Mouse (Mus musculus) C2C12 (cell line): ENCODE data around the gene Frmd6. TPM values are rescaled to one million over a fixed set of nuclear protein-coding genes. Genes with fewer than 3 reads are reported as not detected.

Experiments used
- H3K27me3 ChIP-seq: one replicate; pipeline ENCODE4 v1.6.1; 2011; ENCODE audit not compliant: control insufficient read depth, insufficient read depth, insufficient read length
- H3K36me3 ChIP-seq: one replicate; pipeline ENCODE4 v1.6.1; 2011; ENCODE audit not compliant: control insufficient read depth, insufficient read depth
- H3K4me3 ChIP-seq: one replicate; pipeline ENCODE4 v1.5.1; 2011; ENCODE audit warnings: mild to moderate bottlenecking, control low read depth; ENCODE audit not compliant: poor library complexity, insufficient read depth, severe bottlenecking
- H3K79me2 ChIP-seq: one replicate; pipeline ENCODE4 v1.6.1; 2011; ENCODE audit not compliant: control insufficient read depth, insufficient read depth
- H3K79me3 ChIP-seq: one replicate; pipeline ENCODE4 v1.6.1; 2011; ENCODE audit warnings: low read depth, control low read depth
- H3ac ChIP-seq: one replicate; pipeline ENCODE3; 2011; ENCODE audit warnings: low read depth; ENCODE audit not compliant: control insufficient read depth, insufficient read length
- CEBPB ChIP-seq: IDR thresholded peaks from one replicate; pipeline ENCODE4 v1.6.1; 2011; ENCODE audit warnings: low read depth, mild to moderate bottlenecking, control low read depth, moderate library complexity
- CTCF ChIP-seq: IDR thresholded peaks from one replicate; pipeline ENCODE4 v1.5.1; 2011; ENCODE audit not compliant: control insufficient read depth, insufficient read depth, insufficient read length
- FOSL1 ChIP-seq: IDR thresholded peaks from one replicate; pipeline ENCODE4 v1.8.0; 2011; ENCODE audit warnings: mild to moderate bottlenecking, low read length; ENCODE audit not compliant: poor library complexity, insufficient read depth, severe bottlenecking
- MAX ChIP-seq: IDR thresholded peaks from one replicate; pipeline ENCODE4 v1.6.1; 2011; ENCODE audit warnings: mild to moderate bottlenecking, control low read depth
- MYOD1 ChIP-seq: IDR thresholded peaks from one replicate; pipeline ENCODE4 v1.6.1; 2011; ENCODE audit warnings: low read depth; ENCODE audit not compliant: control insufficient read depth, insufficient read length
- MYOG ChIP-seq: IDR thresholded peaks from one replicate; pipeline ENCODE4 v1.6.1; 2011; ENCODE audit not compliant: control insufficient read depth, insufficient read length; ENCODE audit errors: extremely low read depth
- USF1 ChIP-seq: IDR thresholded peaks from one replicate; pipeline ENCODE4 v1.6.1; 2011; ENCODE audit warnings: low read depth, mild to moderate bottlenecking, control low read depth, moderate library complexity
- long read RNA-seq, 2 experiments: library from polyadenylated mRNA; unstranded; transcript quantifications; one replicate each; pipeline ENCODE4 v2.0.0; 2019 to 2020
- polyA plus RNA-seq: library from polyadenylated mRNA; unstranded; fragments of >200 nt; fragmentation: generic; extraction: Trizol; gene quantifications from one replicate; pipeline ENCODE4 v1.2.1, GENCODE M21; 2012; ENCODE audit warnings: missing spikeins

The Frmd6 gene
- 29.2 TPM for polyA plus RNA-seq
- long read RNA-seq, experiment 1, full-length matches to known transcripts, result 6 of 32 reads
- long read RNA-seq, experiment 1, partial matches to known transcripts, result 11 of 32 reads
- long read RNA-seq, experiment 1, other reads (novel, unspliced or antisense), result 15 of 32 reads
- long read RNA-seq, experiment 2, full-length matches to known transcripts, result 277 of 1,028 reads
- long read RNA-seq, experiment 2, partial matches to known transcripts, result 58 of 1,028 reads
- long read RNA-seq, experiment 2, other reads (novel, unspliced or antisense), result 693 of 1,028 reads

DNA sequence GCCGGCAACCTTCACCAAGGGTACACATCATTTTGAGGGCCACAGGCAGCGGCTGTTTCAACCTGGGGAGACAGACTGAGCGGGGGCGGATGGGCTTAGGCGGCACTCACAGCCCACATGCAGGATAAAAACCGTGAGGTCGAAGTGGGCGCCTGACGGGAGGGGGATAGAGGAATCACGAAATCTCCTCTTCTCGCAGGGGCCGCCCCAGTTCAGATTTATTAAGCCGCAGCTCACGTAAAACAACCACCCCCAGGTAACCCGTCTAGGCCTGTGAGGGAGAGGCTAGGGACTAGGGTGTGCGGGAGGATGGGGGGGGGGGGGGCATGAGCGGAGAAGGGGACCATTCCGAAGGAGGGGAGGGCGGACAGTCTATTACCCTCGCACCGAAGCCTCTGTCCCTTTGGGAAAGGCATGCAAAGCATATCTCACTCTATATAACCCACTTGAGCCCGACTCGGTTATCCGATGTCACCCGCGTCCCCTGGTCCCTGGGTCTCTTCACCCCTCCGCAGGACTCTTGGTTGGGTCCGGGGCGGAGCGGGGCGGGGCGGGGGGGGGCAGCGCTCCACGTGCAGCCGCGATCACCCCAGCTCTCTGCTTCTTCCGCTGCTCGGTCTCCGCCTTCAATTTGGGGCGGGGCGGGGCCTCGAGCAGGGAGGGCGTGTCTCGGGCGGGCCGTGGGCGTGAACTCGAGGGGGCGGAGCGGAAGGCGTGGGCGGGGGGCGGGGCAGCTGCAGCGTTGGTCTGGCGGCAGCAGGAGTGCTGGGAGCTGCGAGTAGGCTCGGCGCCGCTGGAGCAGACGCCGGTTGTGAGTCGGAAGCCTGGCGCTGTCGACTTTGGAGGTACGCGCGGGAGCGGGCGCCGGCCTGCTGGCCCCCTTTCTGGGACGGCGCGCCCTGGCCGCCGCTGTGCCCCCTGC is at the start of gene Frmd6:
Frmd6 (plus strand) TSS at position 786 of the 922 bp plus-strand sequence.
- TF ChIP-seq MAX, result no peak
- TF ChIP-seq CTCF, result peak; percentile 75
- Histone ChIP-seq H3K79me2 (peaks cover 45% of the 10 kb centered on the region), H3ac (peak within 1 kb of the TSS; percentile 90), H3K4me3 (peak within 1 kb of the TSS; percentile 74), H3K79me3 (peaks cover 41% of the 10 kb centered on the region), H3K27me3 (no peaks in the 10 kb centered on the region), H3K36me3 (peaks cover 6% of the 10 kb centered on the region)

- Histone ChIP-seq H3K4me3 (no peak overlapping the region), H3K79me2 (no peaks in the 10 kb centered on the region), H3K36me3 (no peaks in the 10 kb centered on the region), H3K27me3 (no peaks in the 10 kb centered on the region), H3K79me3 (no peaks in the 10 kb centered on the region), H3ac (no peak overlapping the region)
- no peak for TF ChIP-seq USF1
- no peak for TF ChIP-seq CTCF
- TF ChIP-seq FOSL1, result no peak
- no peak for TF ChIP-seq MYOG
- TF ChIP-seq CEBPB, result no peak
- TF ChIP-seq MYOD1, result no peak
- no peak for TF ChIP-seq MAX
These were observed 49.7 kb upstream of the Frmd6 start for GRCm38 (mm10) chr12:70775609-70776008.

DNA sequence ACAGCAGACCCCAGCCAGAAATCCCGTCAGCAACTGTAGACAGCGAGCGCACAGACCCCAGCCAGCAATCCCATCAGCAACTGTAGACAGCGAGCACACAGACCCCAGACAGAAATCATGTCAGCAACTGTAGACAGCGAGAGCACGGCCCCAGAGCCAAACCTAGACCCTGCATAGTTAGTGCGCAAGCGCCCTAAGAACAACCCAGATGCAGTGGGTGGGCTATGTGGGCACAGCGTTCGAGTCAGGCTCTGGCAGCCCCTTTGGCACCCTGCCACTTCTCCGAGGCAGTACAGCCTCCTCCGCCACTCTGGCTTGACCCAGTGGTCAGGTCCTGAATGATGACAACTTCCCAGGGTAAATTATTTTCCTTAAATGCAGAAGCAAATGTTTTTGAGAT is 48.6 kb upstream of the Frmd6 start:
- Histone ChIP-seq H3K79me3 (no peaks in the 10 kb centered on the region), H3ac (no peak overlapping the region), H3K36me3 (no peaks in the 10 kb centered on the region), H3K79me2 (no peaks in the 10 kb centered on the region), H3K4me3 (no peak overlapping the region), H3K27me3 (no peaks in the 10 kb centered on the region)
- TF ChIP-seq FOSL1 (no peak), MYOG (no peak), USF1 (no peak), MAX (no peak), CTCF (no peak), MYOD1 (no peak), CEBPB (no peak)

DNA sequence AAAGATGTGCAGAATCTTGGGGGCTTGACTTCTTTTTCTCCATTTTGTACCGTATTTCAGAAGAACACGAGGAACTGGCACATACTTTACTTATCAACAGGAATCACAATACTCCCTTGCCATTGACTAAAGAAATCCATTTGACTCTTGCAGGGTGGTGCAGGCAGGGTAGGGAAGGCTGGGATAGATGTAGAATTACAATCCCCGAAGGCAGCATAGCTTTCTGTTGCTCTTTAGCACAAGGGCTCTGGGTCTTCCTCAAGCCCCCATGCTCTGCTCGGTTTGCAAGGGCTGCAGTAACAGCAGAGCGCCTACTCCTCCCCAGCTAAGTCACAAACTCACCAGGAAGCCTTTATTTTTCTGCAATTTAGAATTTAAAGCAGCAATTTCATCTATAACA is 47.8 kb upstream of the Frmd6 start:
- H3K79me3 ChIP-seq, result no peaks in the 10 kb centered on the region
- no peak overlapping the region for H3ac ChIP-seq
- H3K79me2 ChIP-seq, result no peaks in the 10 kb centered on the region
- no peak for TF ChIP-seq USF1
- TF ChIP-seq CEBPB, result no peak
- TF ChIP-seq FOSL1, result no peak
- no peak for TF ChIP-seq MAX
- no peak for TF ChIP-seq CTCF
- no peak for TF ChIP-seq MYOD1
- no peak for TF ChIP-seq MYOG
- H3K36me3 ChIP-seq, result no peaks in the 10 kb centered on the region
- no peaks in the 10 kb centered on the region for H3K27me3 ChIP-seq
- no peak overlapping the region for H3K4me3 ChIP-seq

- no peaks in the 10 kb centered on the region for H3K36me3 ChIP-seq
- H3K79me3 ChIP-seq, result no peaks in the 10 kb centered on the region
- no peak overlapping the region for H3ac ChIP-seq
- H3K4me3 ChIP-seq, result no peak overlapping the region
- no peaks in the 10 kb centered on the region for H3K79me2 ChIP-seq
- H3K27me3 ChIP-seq, result no peaks in the 10 kb centered on the region
- TF ChIP-seq USF1 (no peak), CEBPB (no peak), MAX (no peak), MYOD1 (no peak), MYOG (no peak), FOSL1 (no peak), CTCF (no peak)
These were observed 47.4 kb upstream of the Frmd6 start for GRCm38 (mm10) chr12:70777866-70778265.

GRCm38 (mm10) chr12:70778271-70778670 is 47.0 kb upstream of the Frmd6 start:
- no peaks in the 10 kb centered on the region for H3K79me2 ChIP-seq
- H3K79me3 ChIP-seq, result no peaks in the 10 kb centered on the region
- H3K4me3 ChIP-seq, result no peak overlapping the region
- no peaks in the 10 kb centered on the region for H3K27me3 ChIP-seq
- no peaks in the 10 kb centered on the region for H3K36me3 ChIP-seq
- H3ac ChIP-seq, result no peak overlapping the region
- no peak for TF ChIP-seq MAX
- no peak for TF ChIP-seq MYOD1
- no peak for TF ChIP-seq MYOG
- TF ChIP-seq CTCF, result no peak
- no peak for TF ChIP-seq USF1
- TF ChIP-seq FOSL1, result no peak
- TF ChIP-seq CEBPB, result no peak
